Mouse (Mus musculus) liver, embryonic 14.5 days (tissue): ENCODE data around the gene St8sia1.

Experiments used
- CTCF ChIP-seq: IDR thresholded peaks from 2 replicates; pipeline ENCODE4 v1.5.1; 2016; ENCODE audit warnings: antibody characterized with exemption, low read depth, control low read depth
- EP300 ChIP-seq: IDR thresholded peaks from 2 replicates; pipeline ENCODE4 v1.6.1; 2016; ENCODE audit warnings: antibody characterized with exemption, low read depth

DNA sequence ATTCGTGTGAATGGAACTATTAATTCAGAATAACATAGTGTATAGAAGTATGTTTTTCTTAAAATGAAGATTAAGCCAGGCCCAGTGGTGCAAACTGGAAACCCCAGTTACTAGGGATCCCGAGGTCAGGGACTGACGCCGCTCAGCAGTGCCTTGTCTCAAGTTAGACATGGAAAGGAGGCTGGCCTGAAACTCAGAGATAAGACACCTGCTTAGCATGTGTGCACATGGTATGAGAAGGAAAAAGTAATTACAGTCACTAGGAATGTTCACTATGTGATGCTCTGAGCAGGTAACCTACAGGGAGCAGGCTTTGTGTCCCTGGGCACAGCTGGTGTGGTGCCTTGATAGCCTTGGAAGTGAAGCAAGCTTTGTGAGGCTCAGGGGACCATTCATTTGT, 192.6 kb downstream of the St8sia1 start:
- TF ChIP-seq CTCF = no peak
- 0 out of 2 replicates have a peak, but pooled peaks have one; percentile 5 for TF ChIP-seq EP300
